Mouse (Mus musculus) cerebellum, adult 9-10 months (tissue): ENCODE data around the gene Asmt.

ENCODE experiments used
- DNase-seq: peaks from one replicate; pipeline ENCODE4 v3.0.0; 2022

Gene Asmt

GRCm38 (mm10) chrX:170672594-170673092 is at the start of gene Asmt:
TSS of gene Asmt (plus strand) at chrX:170672644.
- no peak for DNase-seq

- no peak for DNase-seq
Observed at GRCm38 (mm10) chrX:170673233-170673951, 948 bp downstream of the Asmt start.

DNA sequence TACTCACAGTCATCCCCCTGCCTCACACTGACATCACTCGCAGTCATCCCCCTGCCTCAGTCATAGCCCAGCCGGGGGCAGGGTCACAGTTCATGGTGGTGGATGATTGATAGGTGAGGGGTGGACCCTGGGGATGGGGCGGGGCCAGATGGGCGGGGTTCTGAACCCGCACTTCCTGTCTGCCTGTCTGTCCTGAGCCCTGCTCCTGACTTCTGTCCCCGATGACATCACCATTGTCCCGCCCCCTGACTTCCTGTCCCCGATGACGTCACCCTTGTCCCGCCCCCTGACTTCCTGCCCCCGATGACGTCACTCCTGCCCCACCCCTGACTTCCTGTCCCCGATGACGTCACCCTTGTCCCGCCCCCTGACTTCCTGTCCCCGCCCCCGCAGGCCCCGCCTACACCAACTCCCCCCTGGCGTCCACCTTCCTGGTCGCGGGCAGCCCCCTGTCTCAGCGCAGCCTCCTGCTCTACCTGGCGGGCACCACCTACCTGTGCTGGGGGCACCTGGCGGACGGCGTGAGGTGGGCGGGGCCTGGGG is 1.9 kb downstream of the Asmt start:
- DNase-seq: peak; percentile 53

GRCm38 (mm10) chrX:170674885-170675876 is 2.7 kb downstream of the Asmt start:
- peak; percentile 43 for DNase-seq

GRCm38 (mm10) chrX:170675923-170676605 is 3.6 kb downstream of the Asmt start:
- no peak for DNase-seq

GRCm38 (mm10) chrX:170676606-170677239 is 4.3 kb downstream of the Asmt start:
- no peak for DNase-seq

GRCm38 (mm10) chrX:170677266-170677665 is 4.8 kb downstream of the Asmt start:
- no peak for DNase-seq

DNA sequence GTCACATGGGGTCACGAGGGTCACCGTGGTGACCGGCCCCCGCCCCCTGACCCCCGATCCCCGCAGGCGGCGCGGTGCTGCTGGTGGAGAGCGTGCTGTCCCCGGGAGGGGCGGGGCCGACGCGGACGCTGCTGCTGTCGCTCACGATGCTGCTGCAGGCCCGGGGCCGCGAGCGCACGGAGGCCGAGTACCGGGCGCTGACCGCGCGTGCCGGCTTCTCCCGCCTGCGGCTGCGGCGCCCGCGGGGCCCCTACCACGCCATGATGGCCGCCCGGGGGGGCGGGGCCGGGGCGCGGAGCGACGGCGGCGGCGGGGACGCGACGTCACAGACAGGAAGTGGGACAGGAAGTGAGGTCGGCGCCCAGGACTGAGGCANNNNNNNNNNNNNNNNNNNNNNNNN is 5.2 kb downstream of the Asmt start:
- no peak for DNase-seq
